Mouse (Mus musculus): ENCODE data around the gene Mup16. TPM values are rescaled to one million over a fixed set of nuclear protein-coding genes. Genes with fewer than 3 reads are reported as not detected.
"Not testable (repeated sequence)": the region's sequence is repeated elsewhere in the genome, so short reads cannot be mapped to it uniquely, and the experiment has no call there.

Mup16 gene
- polyA plus RNA-seq (2012; rRNA removed): not detected in 2 replicates

- WGBS: 87% methylated on average over 3 of the region's 4 CpGs
- not testable (repeated sequence) for H3K4me1 ChIP-seq (ENCODE audit: control insufficient read depth, insufficient read depth, insufficient read length, low read length); H3K36me3 ChIP-seq (ENCODE audit: control insufficient read depth, insufficient read depth, low read length); H3K27ac ChIP-seq (ENCODE audit: insufficient read depth, low read depth, low read length); H3K27me3 ChIP-seq (ENCODE audit: control insufficient read depth, insufficient read depth, low read length); H3K4me3 ChIP-seq (ENCODE audit: low read depth, low read length)
These were observed at the start of gene Mup16 for GRCm38 (mm10) chr4:61519431-61519830. Mup16 (minus strand) TSS chr4:61519531.

DNA sequence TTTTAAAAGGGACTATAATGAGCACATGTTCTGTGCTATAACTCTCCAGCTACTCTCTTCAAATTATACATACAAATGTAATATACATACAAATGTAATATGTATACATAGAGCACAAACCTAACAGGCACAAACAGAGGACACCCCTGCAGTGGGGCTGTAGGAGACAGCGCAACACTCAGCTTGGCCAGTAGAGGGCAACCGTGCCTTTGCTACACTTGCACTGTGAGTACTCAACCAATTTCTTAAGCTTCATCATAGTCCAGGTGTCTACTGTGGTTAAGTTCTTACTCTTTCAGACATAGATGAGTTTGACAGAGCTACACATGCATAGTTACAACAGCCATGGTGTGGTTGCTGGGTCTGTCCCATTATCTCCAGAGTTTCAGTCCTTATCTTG is 36.6 kb upstream of the Mup16 start:
- H3K27me3 ChIP-seq (ENCODE audit: control insufficient read depth, insufficient read depth, low read length); H3K36me3 ChIP-seq (ENCODE audit: control insufficient read depth, insufficient read depth, low read length); H3K27ac ChIP-seq (ENCODE audit: insufficient read depth, low read depth, low read length); H3K4me1 ChIP-seq (ENCODE audit: control insufficient read depth, insufficient read depth, insufficient read length, low read length); H3K4me3 ChIP-seq (ENCODE audit: low read depth, low read length): not testable (repeated sequence)
- WGBS: 55% methylated on average over 2 of the region's 2 CpGs

Other genes with a start within 250 kb of the Mup16 start
- not detected in 2 replicates for gene Mup14, start 215.5 kb downstream of the Mup16 start, polyA plus RNA-seq (2012; rRNA removed)
- not detected in 2 replicates for gene Mup15, start 79.8 kb downstream of the Mup16 start, polyA plus RNA-seq (2012; rRNA removed)
- not detected in 2 replicates for gene Mup17, start 76.3 kb upstream of the Mup16 start, polyA plus RNA-seq (2012; rRNA removed)
- not detected in 2 replicates for gene Mup18, start 154.6 kb upstream of the Mup16 start, polyA plus RNA-seq (2012; rRNA removed)

Measured in small intestine, adult 2 months (tissue).